Mouse (Mus musculus) neural tube, embryonic 15.5 days (tissue): Measurements from ENCODE around the gene Rnf20. TPM values are rescaled to one million over a fixed set of nuclear protein-coding genes. Genes with fewer than 3 reads are reported as not detected.
A peak's percentile ranks its signal among the peaks of the same experiment; 100 is the strongest.

ENCODE experiments used
- ATAC-seq: fragments of 200-750 bp; cut with Nextera tagmentation; 2 replicates; pipeline ENCODE4 v1.8.0; 2017; ENCODE audit warnings: mild to moderate bottlenecking, moderate TSS enrichment, moderate library complexity; ENCODE audit not compliant: low FRiP score
- H3K27ac ChIP-seq: fragments of 300-500 bp; sonication (generic); replicated peaks from 2 replicates; pipeline ENCODE4 v1.5.1; 2015; ENCODE audit warnings: mild to moderate bottlenecking, inconsistent platforms
- H3K27me3 ChIP-seq: fragments of 300-500 bp; sonication (generic); replicated peaks from 2 replicates; pipeline ENCODE4 v1.6.1; 2015; ENCODE audit warnings: inconsistent platforms
- H3K36me3 ChIP-seq: fragments of 300-500 bp; sonication (generic); 2 replicates; pipeline ENCODE4 v1.6.1; 2015; ENCODE audit warnings: inconsistent platforms
- H3K4me1 ChIP-seq: fragments of 300-500 bp; sonication (generic); 2 replicates; pipeline ENCODE4 v1.6.1; 2015; ENCODE audit warnings: inconsistent platforms
- H3K4me2 ChIP-seq: fragments of 300-500 bp; sonication (generic); 2 replicates; pipeline ENCODE4 v1.6.1; 2015; ENCODE audit warnings: inconsistent platforms, mild to moderate bottlenecking, moderate library complexity
- H3K4me3 ChIP-seq: fragments of 300-500 bp; sonication (generic); replicated peaks from 2 replicates; pipeline ENCODE4 v1.5.1; 2015; ENCODE audit warnings: mild to moderate bottlenecking, inconsistent platforms
- H3K9ac ChIP-seq: fragments of 300-500 bp; sonication (generic); replicated peaks from 2 replicates; pipeline ENCODE4 v1.6.1; 2015; ENCODE audit warnings: mild to moderate bottlenecking, inconsistent platforms
- H3K9me3 ChIP-seq: fragments of 300-500 bp; sonication (generic); replicated peaks from 2 replicates; pipeline ENCODE4 v1.6.1; 2016; ENCODE audit warnings: inconsistent platforms
- WGBS: fragments of 180-500 bp; shearing (Covaris S2); methylation state at CpG from one replicate; pipeline ENCODE4 v1.1.7; 2015; ENCODE audit warnings: mixed read lengths; 5-methylcytosine and 5-hydroxymethylcytosine counted together
- polyA plus RNA-seq: library from polyadenylated mRNA; unstranded; fragments of >200 nt; fragmentation: Nextera tagmentation; extraction: Ambion mirVana; gene quantifications from 2 replicates; pipeline ENCODE4 v1.2.1, GENCODE M21; 2015

The Rnf20 gene
- polyA plus RNA-seq = 40.0 and 42.2 TPM in 2 replicates

DNA sequence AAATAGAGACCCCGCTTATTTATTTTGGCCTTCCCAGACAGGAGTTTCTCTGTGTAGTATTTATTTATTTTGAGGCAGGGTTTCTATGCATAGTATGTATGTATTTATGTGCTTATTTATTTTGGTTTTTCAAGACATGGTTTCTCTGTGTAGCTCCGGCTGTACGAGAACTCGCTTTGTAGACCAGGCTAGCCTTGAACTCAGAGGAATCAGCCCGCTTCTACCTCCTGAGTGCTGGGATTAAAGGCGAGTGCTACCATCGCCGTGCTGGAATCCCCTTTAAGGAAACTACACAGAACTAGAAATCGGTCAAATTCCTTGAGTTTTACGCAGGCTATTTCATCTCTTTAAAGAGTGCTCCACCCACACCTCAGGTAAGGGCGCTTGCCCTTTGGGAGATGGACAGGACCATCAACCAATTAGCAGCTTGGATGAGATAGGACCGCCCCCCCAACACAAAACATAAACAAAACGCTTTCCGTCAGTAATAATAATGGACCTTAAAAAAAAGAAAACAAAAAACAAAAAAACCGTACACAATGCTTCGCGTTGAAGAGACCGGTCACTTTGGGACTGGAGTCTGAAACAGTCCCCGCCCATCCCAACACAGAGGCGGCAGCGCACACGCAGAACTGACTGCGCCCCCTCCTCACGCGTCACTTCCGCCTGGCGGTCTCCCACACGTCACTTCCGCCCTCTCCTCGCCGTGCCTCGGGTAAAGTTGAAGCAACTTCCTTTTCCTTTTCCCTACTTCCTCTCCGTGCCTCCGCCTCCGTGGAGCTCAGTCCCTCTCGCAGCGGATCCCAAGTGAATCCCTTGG lies at the start of gene Rnf20:
TSS of gene Rnf20 (plus strand) at position 688 of the 820 bp plus-strand sequence.
- H3K36me3 ChIP-seq = peaks cover 27% of the 10 kb centered on the region
- peak within 1 kb of the TSS; percentile 95 for H3K4me3 ChIP-seq
- peak within 1 kb of the TSS; percentile 84 for H3K4me2 ChIP-seq
- H3K27ac ChIP-seq = peak within 1 kb of the TSS; percentile 90
- peaks cover 26% of the 10 kb centered on the region for H3K4me1 ChIP-seq
- peak; percentile 98 for ATAC-seq
- H3K9ac ChIP-seq = peak within 1 kb of the TSS; percentile 92
- WGBS = 4% methylated on average over 37 of the region's 37 CpGs
- H3K9me3 ChIP-seq = no peaks in the 10 kb centered on the region
- H3K27me3 ChIP-seq = no peaks in the 10 kb centered on the region

GRCm38 (mm10) chr4:49583965-49584831 lies 47.6 kb upstream of the Rnf20 start:
- Histone ChIP-seq H3K4me2 (no peak overlapping the region), H3K4me3 (no peak overlapping the region), H3K27ac (0 out of 2 replicates have a peak overlapping the region, but pooled peaks have one; percentile 56), H3K9me3 (no peaks in the 10 kb centered on the region), H3K9ac (no peak overlapping the region), H3K27me3 (no peaks in the 10 kb centered on the region), H3K4me1 (peaks cover 9% of the 10 kb centered on the region), H3K36me3 (peaks cover 32% of the 10 kb centered on the region)
- no peak for ATAC-seq
- WGBS = 53% methylated on average over 14 of the region's 14 CpGs

GRCm38 (mm10) chr4:49585524-49586101 lies 46.2 kb upstream of the Rnf20 start:
- H3K36me3 ChIP-seq = peaks cover 32% of the 10 kb centered on the region

GRCm38 (mm10) chr4:49586811-49587210 lies 45.0 kb upstream of the Rnf20 start:
- no peaks in the 10 kb centered on the region for H3K27me3 ChIP-seq
- no peak overlapping the region for H3K4me3 ChIP-seq
- H3K36me3 ChIP-seq = peaks cover 29% of the 10 kb centered on the region
- H3K4me1 ChIP-seq = peaks cover 12% of the 10 kb centered on the region
- no peak for ATAC-seq
- H3K9ac ChIP-seq = no peak overlapping the region
- no peaks in the 10 kb centered on the region for H3K9me3 ChIP-seq
- no peak overlapping the region for H3K4me2 ChIP-seq
- 91% methylated on average over 10 of the region's 10 CpGs for WGBS
- no peak overlapping the region for H3K27ac ChIP-seq

More at GRCm38 (mm10) chr4:49585524-49586101, 46.2 kb upstream of the Rnf20 start:
- Histone ChIP-seq H3K4me2 (no peak overlapping the region), H3K4me3 (no peak overlapping the region), H3K27ac (peak overlapping the region; percentile 61), H3K27me3 (no peaks in the 10 kb centered on the region), H3K4me1 (peaks cover 9% of the 10 kb centered on the region), H3K9ac (no peak overlapping the region), H3K9me3 (no peaks in the 10 kb centered on the region)
- peak; percentile 40; the same call in 1 of the 2 replicates for ATAC-seq
- 82% methylated on average over 7 of the region's 7 CpGs for WGBS

GRCm38 (mm10) chr4:49590152-49590551 lies 41.7 kb upstream of the Rnf20 start:
- peaks cover 18% of the 10 kb centered on the region for H3K36me3 ChIP-seq
- H3K27ac ChIP-seq = no peak overlapping the region
- no peak overlapping the region for H3K9ac ChIP-seq
- H3K4me1 ChIP-seq = peaks cover 16% of the 10 kb centered on the region
- no peaks in the 10 kb centered on the region for H3K9me3 ChIP-seq
- no peaks in the 10 kb centered on the region for H3K27me3 ChIP-seq
- 85% methylated on average over 2 of the region's 2 CpGs for WGBS
- no peak for ATAC-seq
- no peak overlapping the region for H3K4me3 ChIP-seq
- H3K4me2 ChIP-seq = no peak overlapping the region

GRCm38 (mm10) chr4:49596846-49597182 lies 35.0 kb upstream of the Rnf20 start:
- peak overlapping the region; percentile 76 for H3K4me2 ChIP-seq
- no peaks in the 10 kb centered on the region for H3K27me3 ChIP-seq
- WGBS = under 1% methylated on average over 20 of the region's 20 CpGs
- peak overlapping the region; percentile 90 for H3K9ac ChIP-seq
- peak overlapping the region; percentile 74 for H3K4me3 ChIP-seq
- H3K4me1 ChIP-seq = peaks cover 17% of the 10 kb centered on the region
- peak overlapping the region; percentile 95 for H3K27ac ChIP-seq
- ATAC-seq = peak; percentile 32
- H3K36me3 ChIP-seq = no peaks in the 10 kb centered on the region
- H3K9me3 ChIP-seq = no peaks in the 10 kb centered on the region

DNA sequence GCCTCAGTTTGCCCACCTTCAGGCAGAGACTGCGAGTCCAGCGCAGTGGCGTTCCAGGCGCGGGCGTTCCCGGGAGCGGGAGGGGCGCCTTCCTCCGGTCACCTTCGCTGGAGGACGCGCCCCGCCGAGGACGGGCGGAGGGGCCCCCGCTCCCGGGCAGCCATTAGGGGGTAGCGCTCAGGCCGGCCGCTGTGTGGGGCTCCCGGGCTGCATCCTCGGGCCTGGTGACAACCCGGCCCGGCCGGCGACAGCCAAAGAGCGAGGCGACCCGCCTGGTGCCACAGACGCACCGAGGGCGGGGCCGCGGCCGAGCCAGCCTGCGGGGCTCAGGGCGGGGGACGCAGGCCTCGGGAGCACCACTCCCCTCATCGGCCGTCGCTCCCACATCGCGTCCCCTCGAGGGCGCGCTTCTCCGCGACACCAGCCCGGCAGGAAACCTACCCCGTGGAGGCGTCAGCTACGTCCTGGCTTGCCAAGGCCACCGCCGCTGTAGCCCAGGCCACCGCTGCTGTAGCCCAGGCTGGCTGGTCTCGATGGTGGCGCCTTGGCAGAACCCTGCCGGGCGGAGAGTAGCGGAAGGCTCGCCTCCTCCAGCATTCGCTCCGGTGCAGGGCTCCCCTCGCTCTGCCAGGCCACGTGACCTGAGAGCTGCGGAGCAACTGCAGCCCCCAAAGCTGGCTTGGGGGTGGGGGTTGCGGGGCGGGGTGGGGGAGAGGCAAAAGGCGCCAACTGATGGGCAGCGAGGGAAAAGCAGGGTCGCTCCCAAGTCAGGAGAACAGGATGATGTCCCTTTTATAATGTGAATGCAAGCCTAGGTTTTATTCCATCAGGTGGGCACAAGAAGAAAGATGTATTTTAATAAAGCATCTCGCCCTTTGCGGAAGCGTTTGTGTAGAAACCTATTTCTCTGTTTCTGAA lies 34.4 kb upstream of the Rnf20 start, which contains the start of gene Tmem246:
TSS of gene Tmem246 (minus strand) at position 694 of the 918 bp plus-strand sequence.
- Histone ChIP-seq H3K9me3 (no peaks in the 10 kb centered on the region), H3K36me3 (no peaks in the 10 kb centered on the region), H3K27me3 (no peaks in the 10 kb centered on the region), H3K4me3 (peak within 1 kb of the TSS; percentile 74), H3K9ac (peak within 1 kb of the TSS; percentile 90), H3K4me1 (peaks cover 12% of the 10 kb centered on the region), H3K27ac (peak within 1 kb of the TSS; percentile 95), H3K4me2 (peak within 1 kb of the TSS; percentile 76)
- WGBS = under 1% methylated on average over 77 of the region's 77 CpGs
- ATAC-seq = peak; percentile 94

DNA sequence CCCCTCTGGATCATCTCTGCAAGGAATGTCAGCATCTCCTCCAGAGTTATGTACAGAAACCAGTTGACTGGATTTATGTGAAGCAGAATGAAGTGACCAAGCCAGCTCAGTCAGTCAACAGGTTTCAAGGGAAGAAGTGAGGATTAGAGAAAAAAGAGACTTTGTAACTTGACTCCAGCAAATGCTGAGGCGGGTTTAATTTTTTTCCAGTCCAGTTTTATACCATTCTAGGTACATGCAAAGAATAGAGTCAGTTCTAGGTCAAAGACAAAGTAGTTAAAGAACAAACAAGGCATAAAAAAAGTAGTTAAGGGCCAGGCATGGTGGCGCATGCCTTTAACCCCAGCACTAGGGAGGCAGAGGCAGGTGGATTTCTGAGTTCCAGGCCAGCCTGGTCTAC lies 28.6 kb upstream of the Rnf20 start:
- H3K9ac ChIP-seq = no peak overlapping the region
- H3K9me3 ChIP-seq = no peaks in the 10 kb centered on the region
- no peaks in the 10 kb centered on the region for H3K27me3 ChIP-seq
- no peaks in the 10 kb centered on the region for H3K36me3 ChIP-seq
- no peak overlapping the region for H3K27ac ChIP-seq
- 90% methylated on average over 2 of the region's 2 CpGs for WGBS
- no peak overlapping the region for H3K4me2 ChIP-seq
- ATAC-seq = no peak
- H3K4me3 ChIP-seq = no peak overlapping the region
- peaks cover under 1% of the 10 kb centered on the region for H3K4me1 ChIP-seq

GRCm38 (mm10) chr4:49604016-49604546 lies 27.7 kb upstream of the Rnf20 start:
- Histone ChIP-seq H3K9me3 (no peaks in the 10 kb centered on the region), H3K4me1 (no peaks in the 10 kb centered on the region), H3K27me3 (no peaks in the 10 kb centered on the region), H3K27ac (no peak overlapping the region), H3K4me2 (no peak overlapping the region), H3K4me3 (no peak overlapping the region), H3K36me3 (no peaks in the 10 kb centered on the region), H3K9ac (no peak overlapping the region)
- no peak for ATAC-seq
- WGBS = 47% methylated on average over 1 of the region's 1 CpGs

DNA sequence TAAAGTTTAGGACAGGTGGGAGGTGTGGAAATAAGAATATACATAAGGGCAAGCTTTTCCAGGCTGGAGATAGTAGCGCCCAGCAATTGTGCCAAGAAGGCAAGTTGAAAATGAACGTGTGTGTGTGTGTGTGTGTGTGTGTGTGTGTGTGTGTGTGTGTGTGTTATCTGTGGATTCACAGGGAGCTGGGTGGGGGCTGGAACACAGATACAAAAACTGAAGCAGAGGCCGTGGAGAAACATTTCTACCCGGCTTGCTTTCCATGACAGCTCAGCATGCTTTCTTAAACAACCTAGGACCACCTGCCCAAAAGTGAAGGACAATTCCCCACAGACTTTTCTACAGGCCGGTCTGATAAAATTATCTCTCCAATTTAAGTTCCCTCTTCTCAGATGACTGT lies 27.2 kb upstream of the Rnf20 start:
- WGBS = 85% methylated on average over 5 of the region's 5 CpGs
- Histone ChIP-seq H3K9ac (no peak overlapping the region), H3K27ac (no peak overlapping the region), H3K27me3 (no peaks in the 10 kb centered on the region), H3K9me3 (no peaks in the 10 kb centered on the region), H3K4me3 (no peak overlapping the region), H3K4me2 (no peak overlapping the region), H3K36me3 (no peaks in the 10 kb centered on the region), H3K4me1 (no peaks in the 10 kb centered on the region)
- ATAC-seq = no peak
